Mouse (Mus musculus) heart, embryonic 13.5 days (tissue): ENCODE measurements around the gene Mslnl. TPM values are rescaled to one million over a fixed set of nuclear protein-coding genes. Genes with fewer than 3 reads are reported as not detected.

ENCODE experiments used
- ATAC-seq: fragments of 200-750 bp; cut with Nextera tagmentation; 2 replicates; pipeline ENCODE4 v1.8.0; 2017; ENCODE audit warnings: moderate TSS enrichment; ENCODE audit not compliant: insufficient number of reproducible peaks, low FRiP score, low TSS enrichment; ENCODE audit errors: extremely low read depth
- H3K27ac ChIP-seq: fragments of 300-500 bp; sonication (generic); replicated peaks from 2 replicates; pipeline ENCODE4 v1.5.1; 2015; ENCODE audit warnings: moderate library complexity, mild to moderate bottlenecking, inconsistent platforms
- H3K27me3 ChIP-seq: fragments of 300-500 bp; sonication (generic); replicated peaks from 2 replicates; pipeline ENCODE4 v1.6.1; 2015; ENCODE audit warnings: mild to moderate bottlenecking, inconsistent platforms
- H3K36me3 ChIP-seq: fragments of 300-500 bp; sonication (generic); 2 replicates; pipeline ENCODE4 v1.6.1; 2015; ENCODE audit warnings: mild to moderate bottlenecking, inconsistent platforms
- H3K4me1 ChIP-seq: fragments of 300-500 bp; sonication (generic); 2 replicates; pipeline ENCODE4 v1.6.1; 2015; ENCODE audit warnings: inconsistent platforms
- H3K4me2 ChIP-seq: fragments of 300-500 bp; sonication (generic); 2 replicates; pipeline ENCODE4 v1.6.1; 2015; ENCODE audit warnings: inconsistent platforms, mild to moderate bottlenecking, moderate library complexity
- H3K4me3 ChIP-seq: fragments of 300-500 bp; sonication (generic); 2 replicates; pipeline ENCODE4 v1.5.1; 2015; ENCODE audit warnings: moderate library complexity, mild to moderate bottlenecking, inconsistent platforms
- H3K9ac ChIP-seq: fragments of 300-500 bp; sonication (generic); 2 replicates; pipeline ENCODE4 v1.6.1; 2015; ENCODE audit warnings: inconsistent platforms, mild to moderate bottlenecking, moderate library complexity
- H3K9me3 ChIP-seq: fragments of 300-500 bp; sonication (generic); 2 replicates; pipeline ENCODE4 v1.6.1; 2016; ENCODE audit warnings: inconsistent platforms
- WGBS: fragments of 180-500 bp; shearing (Covaris S2); methylation state at CpG from one replicate; pipeline ENCODE4 v1.1.7; 2015; ENCODE audit warnings: mixed read lengths; 5-methylcytosine and 5-hydroxymethylcytosine counted together
- polyA plus RNA-seq: library from polyadenylated mRNA; unstranded; fragments of >200 nt; fragmentation: Nextera tagmentation; extraction: Ambion mirVana; gene quantifications from 2 replicates; pipeline ENCODE4 v1.2.1, GENCODE M21; 2015

Gene Mslnl
- polyA plus RNA-seq, 1 experiment from 2014 or later = not detected

DNA sequence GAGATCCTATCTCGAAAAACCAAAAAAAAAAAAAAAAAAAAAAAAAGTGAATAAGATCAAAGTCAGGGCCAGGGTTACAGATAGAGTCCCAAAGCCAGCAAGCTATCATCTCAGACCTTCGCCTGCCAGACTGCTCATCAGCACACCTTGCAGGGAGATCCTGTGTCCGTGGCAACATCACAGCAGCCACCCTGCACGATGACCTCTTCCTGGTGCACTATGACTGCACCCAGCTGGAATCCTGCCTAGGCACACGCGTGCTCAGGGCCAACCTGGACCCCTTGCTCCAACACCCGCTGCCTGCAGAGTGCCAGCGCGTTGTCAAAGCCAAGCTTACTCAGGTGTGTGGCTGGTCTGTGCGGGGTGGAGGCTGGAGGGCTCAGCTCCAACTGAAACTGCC is 8.5 kb downstream of the Mslnl start:
- peaks cover 29% of the 10 kb centered on the region for H3K27me3 ChIP-seq
- 73% methylated on average over 10 of the region's 10 CpGs for WGBS
- no peaks in the 10 kb centered on the region for H3K9me3 ChIP-seq
- H3K27ac ChIP-seq = no peak overlapping the region
- no peak overlapping the region for H3K4me3 ChIP-seq
- H3K9ac ChIP-seq = no peak overlapping the region
- H3K4me2 ChIP-seq = no peak overlapping the region
- no peaks in the 10 kb centered on the region for H3K4me1 ChIP-seq
- H3K36me3 ChIP-seq = no peaks in the 10 kb centered on the region
- no peak for ATAC-seq

- Histone ChIP-seq H3K27me3 (peaks cover 11% of the 10 kb centered on the region), H3K36me3 (no peaks in the 10 kb centered on the region), H3K27ac (no peak overlapping the region), H3K9ac (no peak overlapping the region), H3K4me2 (no peak overlapping the region), H3K9me3 (no peaks in the 10 kb centered on the region), H3K4me3 (no peak overlapping the region), H3K4me1 (peaks cover 9% of the 10 kb centered on the region)
- ATAC-seq = no peak
- WGBS = 86% methylated on average over 4 of the region's 4 CpGs
These were observed 12.4 kb downstream of the Mslnl start for GRCm38 (mm10) chr17:25748238-25748637.

GRCm38 (mm10) chr17:25749314-25749713 is 13.5 kb downstream of the Mslnl start:
- H3K4me2 ChIP-seq = no peak overlapping the region
- 70% methylated on average over 6 of the region's 6 CpGs for WGBS
- no peak overlapping the region for H3K4me3 ChIP-seq
- H3K9me3 ChIP-seq = no peaks in the 10 kb centered on the region
- H3K9ac ChIP-seq = no peak overlapping the region
- H3K27me3 ChIP-seq = peaks cover 8% of the 10 kb centered on the region
- ATAC-seq = no peak
- H3K4me1 ChIP-seq = peaks cover 9% of the 10 kb centered on the region
- H3K27ac ChIP-seq = no peak overlapping the region
- H3K36me3 ChIP-seq = no peaks in the 10 kb centered on the region

DNA sequence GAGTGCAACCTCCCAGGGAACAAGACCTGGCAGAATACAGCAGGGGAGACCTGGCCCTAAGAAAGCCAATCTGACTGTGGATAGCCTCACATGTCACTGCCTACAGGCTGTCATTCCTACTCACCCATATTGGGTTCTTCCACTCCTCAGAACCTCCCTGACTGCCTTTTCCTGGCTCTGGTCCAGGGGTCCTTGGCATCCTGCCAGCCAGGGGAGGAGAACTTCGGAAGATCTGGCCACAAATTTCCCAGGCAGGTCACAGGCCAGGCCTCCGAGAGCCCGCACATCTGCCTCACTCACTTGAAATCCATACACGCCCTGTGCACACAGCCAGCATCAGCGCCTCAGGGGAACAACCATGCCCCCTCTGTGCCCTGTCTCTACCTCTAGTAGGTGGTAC is 15.6 kb downstream of the Mslnl start:
- Histone ChIP-seq H3K9ac (peak overlapping the region; percentile 28; the same call in 1 of the 2 replicates), H3K27ac (no peak overlapping the region), H3K9me3 (no peaks in the 10 kb centered on the region), H3K36me3 (no peaks in the 10 kb centered on the region), H3K27me3 (peaks cover 3% of the 10 kb centered on the region; the same call in 1 of the 2 replicates), H3K4me2 (no peak overlapping the region), H3K4me3 (no peak overlapping the region), H3K4me1 (peaks cover 20% of the 10 kb centered on the region)
- 13% methylated on average over 5 of the region's 5 CpGs for WGBS
- no peak for ATAC-seq

GRCm38 (mm10) chr17:25754241-25754640 is 18.4 kb downstream of the Mslnl start, which contains the start of gene Msln:
Gene Msln (minus strand): TSS chr17:25754378.
- Histone ChIP-seq H3K9me3 (no peaks in the 10 kb centered on the region), H3K27me3 (peaks cover 18% of the 10 kb centered on the region; the same call in 1 of the 2 replicates), H3K36me3 (no peaks in the 10 kb centered on the region), H3K4me2 (no peak within 1 kb of the TSS), H3K4me1 (peaks cover 24% of the 10 kb centered on the region), H3K27ac (no peak within 1 kb of the TSS), H3K9ac (peak within 1 kb of the TSS; percentile 2; the same call in 1 of the 2 replicates), H3K4me3 (no peak within 1 kb of the TSS)
- WGBS = 73% methylated on average over 9 of the region's 9 CpGs
- no peak for ATAC-seq

GRCm38 (mm10) chr17:25755086-25755485 is 19.2 kb downstream of the Mslnl start:
- no peak overlapping the region for H3K27ac ChIP-seq

DNA sequence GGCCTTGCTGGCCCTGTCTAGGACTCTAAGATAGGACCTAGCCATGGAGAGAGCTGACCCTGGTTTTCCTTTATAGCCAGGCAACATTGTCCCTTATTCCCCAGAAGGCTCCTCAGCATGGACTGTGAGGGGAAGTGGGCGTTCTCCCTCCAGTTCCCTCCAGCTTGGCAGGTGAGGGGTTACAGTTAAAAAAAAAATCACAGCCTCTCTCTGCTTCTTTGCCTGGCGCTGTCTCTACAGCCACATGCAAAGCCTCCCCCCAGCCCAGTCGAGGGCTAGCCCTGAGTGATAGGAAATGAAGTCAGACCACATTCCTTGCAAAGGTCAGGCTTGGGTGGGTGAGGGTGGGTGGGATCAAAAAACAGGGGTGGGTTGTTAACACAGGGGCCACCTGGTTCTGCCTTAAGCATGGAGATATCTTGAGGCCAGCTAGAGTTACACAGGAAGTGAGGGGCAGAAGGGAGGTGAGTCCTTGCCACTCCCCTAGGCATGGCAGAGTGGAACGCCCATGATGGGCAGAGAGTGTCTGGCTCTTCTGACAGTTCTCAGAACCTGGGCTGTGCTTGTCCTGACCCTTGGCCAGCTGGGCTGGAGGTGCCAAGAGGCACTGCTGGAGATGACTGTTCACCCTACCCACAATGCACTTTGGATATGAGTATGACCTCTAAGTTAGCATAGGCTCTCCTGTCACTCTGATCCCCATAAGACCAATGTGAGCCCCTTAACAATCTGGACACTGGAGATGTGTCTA is 20.0 kb downstream of the Mslnl start:
- Histone ChIP-seq H3K27ac (peak overlapping the region; percentile 51), H3K4me1 (peaks cover 24% of the 10 kb centered on the region), H3K27me3 (peaks cover 28% of the 10 kb centered on the region; the same call in 1 of the 2 replicates), H3K4me3 (no peak overlapping the region), H3K9ac (no peak overlapping the region), H3K4me2 (no peak overlapping the region), H3K9me3 (no peaks in the 10 kb centered on the region), H3K36me3 (no peaks in the 10 kb centered on the region)
- no peak for ATAC-seq
- 24% methylated on average over 4 of the region's 4 CpGs for WGBS

More at GRCm38 (mm10) chr17:25755086-25755485, 19.2 kb downstream of the Mslnl start:
- ATAC-seq = no peak
- H3K9me3 ChIP-seq = no peaks in the 10 kb centered on the region
- WGBS = 80% methylated on average over 4 of the region's 4 CpGs
- H3K4me3 ChIP-seq = no peak overlapping the region
- peaks cover 24% of the 10 kb centered on the region for H3K4me1 ChIP-seq
- H3K9ac ChIP-seq = no peak overlapping the region
- no peak overlapping the region for H3K4me2 ChIP-seq
- H3K36me3 ChIP-seq = no peaks in the 10 kb centered on the region
- peaks cover 26% of the 10 kb centered on the region; the same call in 1 of the 2 replicates for H3K27me3 ChIP-seq

DNA sequence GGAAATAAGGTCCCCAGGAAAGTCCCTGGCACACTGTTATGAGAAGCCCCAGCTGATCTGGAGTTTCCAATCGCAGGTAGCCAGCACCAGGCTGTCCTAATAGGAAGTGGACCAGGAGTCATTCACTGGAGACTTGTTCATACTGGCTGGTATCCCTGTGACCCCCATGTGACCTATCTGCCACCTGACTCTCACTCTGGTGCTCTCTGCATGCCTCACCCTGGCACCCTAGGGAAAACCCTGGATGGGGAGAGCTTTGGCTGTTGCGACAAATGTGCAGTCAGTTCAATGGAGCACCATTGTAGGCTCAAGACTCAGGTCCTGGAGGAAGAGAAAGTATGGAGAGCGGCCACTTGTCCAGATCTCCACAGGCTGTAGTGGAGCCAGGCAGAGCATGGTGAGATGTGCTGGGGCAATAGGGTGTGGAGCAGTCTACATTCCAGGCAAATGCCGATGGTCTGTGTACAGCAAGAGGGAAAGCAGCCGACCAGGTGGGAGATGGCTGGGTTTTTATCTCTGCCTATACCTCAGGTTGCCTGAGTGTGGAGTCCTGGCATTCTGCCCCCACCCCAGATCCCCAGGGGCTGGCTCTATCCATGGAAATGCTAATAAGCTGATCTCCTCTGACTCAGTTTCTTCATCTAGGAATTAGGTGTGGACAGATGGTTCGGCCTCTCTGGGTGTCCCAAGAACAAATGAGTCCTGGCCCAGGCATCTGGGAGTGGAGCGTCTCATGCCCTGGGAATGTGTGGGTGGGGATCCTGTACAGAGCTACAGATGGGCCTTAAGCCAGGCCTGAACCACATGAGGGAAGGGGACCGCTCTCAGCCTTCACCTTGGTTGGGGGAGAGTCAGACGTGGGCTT is 20.8 kb downstream of the Mslnl start:
- no peak overlapping the region for H3K4me2 ChIP-seq
- no peak overlapping the region for H3K4me3 ChIP-seq
- 57% methylated on average over 9 of the region's 9 CpGs for WGBS
- peak overlapping the region; percentile 51 for H3K27ac ChIP-seq
- H3K4me1 ChIP-seq = peaks cover 17% of the 10 kb centered on the region
- no peak overlapping the region for H3K9ac ChIP-seq
- H3K9me3 ChIP-seq = no peaks in the 10 kb centered on the region
- H3K36me3 ChIP-seq = no peaks in the 10 kb centered on the region
- peaks cover 28% of the 10 kb centered on the region; the same call in 1 of the 2 replicates for H3K27me3 ChIP-seq
- ATAC-seq = no peak

GRCm38 (mm10) chr17:25757691-25758090 is 21.8 kb downstream of the Mslnl start:
- peak overlapping the region; percentile 32; the same call in 1 of the 2 replicates for H3K27ac ChIP-seq
- no peak for ATAC-seq

GRCm38 (mm10) chr17:25760148-25760547 is 24.3 kb downstream of the Mslnl start:
- H3K4me3 ChIP-seq = no peak overlapping the region
- H3K36me3 ChIP-seq = no peaks in the 10 kb centered on the region
- H3K9me3 ChIP-seq = no peaks in the 10 kb centered on the region
- peaks cover 24% of the 10 kb centered on the region; the same call in 1 of the 2 replicates for H3K27me3 ChIP-seq
- WGBS = 64% methylated on average over 8 of the region's 8 CpGs
- peaks cover 15% of the 10 kb centered on the region for H3K4me1 ChIP-seq
- no peak overlapping the region for H3K27ac ChIP-seq
- H3K9ac ChIP-seq = no peak overlapping the region
- no peak for ATAC-seq
- no peak overlapping the region for H3K4me2 ChIP-seq

More at GRCm38 (mm10) chr17:25757691-25758090, 21.8 kb downstream of the Mslnl start:
- Histone ChIP-seq H3K9ac (no peak overlapping the region), H3K36me3 (no peaks in the 10 kb centered on the region), H3K9me3 (no peaks in the 10 kb centered on the region), H3K4me3 (no peak overlapping the region), H3K4me1 (peaks cover 15% of the 10 kb centered on the region), H3K27me3 (peaks cover 28% of the 10 kb centered on the region; the same call in 1 of the 2 replicates), H3K4me2 (no peak overlapping the region)
- 56% methylated on average over 3 of the region's 3 CpGs for WGBS

GRCm38 (mm10) chr17:25761561-25761970 is 25.7 kb downstream of the Mslnl start:
- Histone ChIP-seq H3K36me3 (no peaks in the 10 kb centered on the region), H3K4me2 (no peak overlapping the region), H3K9ac (no peak overlapping the region; the same call in 1 of the 2 replicates), H3K27me3 (peaks cover 29% of the 10 kb centered on the region; the same call in 1 of the 2 replicates), H3K4me3 (no peak overlapping the region), H3K4me1 (0 out of 2 replicates have a peak, but pooled peaks cover 2% of the 10 kb centered on the region), H3K27ac (no peak overlapping the region), H3K9me3 (no peaks in the 10 kb centered on the region)
- no peak for ATAC-seq
- 24% methylated on average over 4 of the region's 4 CpGs for WGBS
